Comparison of ENCODE assay signal across 15 mouse cellular contexts in genomic region chr14:28456372-28457076, GRCm38 (mm10). TPM values are rescaled to one million over a fixed set of nuclear protein-coding genes. Genes with fewer than 3 reads are reported as not detected.
DNase-seq lines count a peak whose midpoint lies in the region; ATAC-seq and TF ChIP-seq lines count a peak whose summit lies in the region.
"Had no signal": no experiment of that assay in that cellular context is flagged by ENCODE, and none has a peak within 500 bp of the region (broad histone marks: within the 10 kb centered on the region; RNA-seq: fewer than 3 reads in every experiment).

No protein-coding gene starts in this region.

- no peak overlapping the region for H3K4me3 ChIP-seq in lung, adult 2 months (replicated peaks; ENCODE audit: extremely low read depth, low read depth, low read length)
- no peak overlapping the region for H3K4me3 ChIP-seq in embryonic facial prominence, embryonic 15.5 days (replicated peaks)
- H3K4me3 ChIP-seq: hindbrain, embryonic 15.5 days; liver, embryonic 13.5 days had no signal

- no peak overlapping the region for H3K27ac ChIP-seq in embryonic facial prominence, embryonic 15.5 days (replicated peaks)
- H3K27ac ChIP-seq: hindbrain, embryonic 15.5 days; liver, embryonic 13.5 days had no signal

- H3K9me3 ChIP-seq in embryonic facial prominence, embryonic 15.5 days (replicated peaks): no peaks in the 10 kb centered on the region
- H3K9me3 ChIP-seq: hindbrain, embryonic 15.5 days; liver, embryonic 13.5 days had no signal

- H3K36me3 ChIP-seq in embryonic facial prominence, embryonic 15.5 days: no peaks in the 10 kb centered on the region
- H3K36me3 ChIP-seq: hindbrain, embryonic 15.5 days; liver, embryonic 13.5 days had no signal

- H3K27me3 ChIP-seq in embryonic facial prominence, embryonic 15.5 days: no peaks in the 10 kb centered on the region
- H3K27me3 ChIP-seq: liver, embryonic 13.5 days had no signal

- no peak for TF ChIP-seq POLR2A in lung, adult 2 months (IDR thresholded peaks at IDR 0.05; ENCODE audit: borderline replicate concordance, extremely low read depth, low read depth, low read length)

- H3K4me2 ChIP-seq in embryonic facial prominence, embryonic 15.5 days (replicated peaks): no peak overlapping the region
- H3K4me2 ChIP-seq: hindbrain, embryonic 15.5 days; liver, embryonic 13.5 days had no signal

- ATAC-seq in embryonic facial prominence, embryonic 15.5 days (ENCODE audit: insufficient number of reproducible peaks, low FRiP score, low TSS enrichment, low read depth): 0 out of 2 replicates have a peak, but pooled peaks have one; percentile 15
- ATAC-seq in granulocyte monocyte progenitor cell, adult 5-6 weeks (replicated peaks; ENCODE audit: poor library complexity, severe bottlenecking): no peak

- WGBS in lung, adult 2 months: 54% methylated on average over 7 of the region's 7 CpGs
- 47% methylated on average over 7 of the region's 7 CpGs for WGBS in embryonic facial prominence, embryonic 15.5 days

- no peak for TF ChIP-seq CTCF in lung, adult 2 months (IDR thresholded peaks at IDR 0.05; ENCODE audit: insufficient read depth, low read length)

- H3K4me1 ChIP-seq in lung, adult 2 months (ENCODE audit: control insufficient read depth, insufficient read depth, low read length): peaks cover 3% of the 10 kb centered on the region; the same call in 1 of the 2 replicates
- no peaks in the 10 kb centered on the region for H3K4me1 ChIP-seq in embryonic facial prominence, embryonic 15.5 days
- H3K4me1 ChIP-seq: hindbrain, embryonic 15.5 days; liver, embryonic 13.5 days had no signal

- H3K9ac ChIP-seq in embryonic facial prominence, embryonic 15.5 days: no peak overlapping the region
- H3K9ac ChIP-seq: hindbrain, embryonic 15.5 days; liver, embryonic 13.5 days had no signal

- DNase-seq in lung, adult 18-20 months: peak; percentile 66 to 73
- DNase-seq in lung, adult 2 months: no peak
- DNase-seq in adrenal gland, adult 2 months: peak; percentile 84
- DNase-seq in lung, postnatal 36 days: peak; percentile 75
- DNase-seq in cerebellum, adult 11-12 months: no peak
- no peak for DNase-seq in embryo, embryonic 9.5 days (ENCODE audit: extremely low spot score)
- DNase-seq: gastrocnemius, postnatal 14 days; liver, embryonic 13.5 days; midbrain, embryonic 14.5 days; thymus, postnatal 4 days had no signal

RNA-seq across cellular contexts. Expression of gene Wnt5a, which starts 48.0 kb away (rescaled TPM):
- polyA plus RNA-seq in lung, adult 2 months (2012; rRNA removed): 5.7 and 6.9 TPM in 2 replicates
- total RNA-seq in adrenal gland, adult 2 months (2021): 10 to 100 TPM; 35.0 to 51.3 TPM
- 79.8 and 92.9 TPM in 2 replicates for polyA plus RNA-seq in adrenal gland, adult 2 months (2012; rRNA removed)
- polyA plus RNA-seq in embryonic facial prominence, embryonic 15.5 days (2015; fragmentation: Nextera tagmentation; extraction: Ambion mirVana): 158 and 164 TPM in 2 replicates
- not detected in 2 replicates for total RNA-seq in granulocyte monocyte progenitor cell, adult 5-6 weeks (2014; fragmentation: Nextera tagmentation)
- not detected in 2 replicates for total RNA-seq in granulocyte monocyte progenitor cell, adult 5-6 weeks (2017)
- total RNA-seq: MEL; neutrophil, adult 5-6 weeks had no signal

Comparison
In these comparisons a context has a peak if more than half of its experiments do, and no peak if none do; other contexts are left out.
1. DNase-seq: peak in lung, adult 18-20 months (2 of 2), adrenal gland, adult 2 months (single experiment) and lung, postnatal 36 days (single experiment); none in lung, adult 2 months (single experiment), cerebellum, adult 11-12 months (single experiment) and embryo, embryonic 9.5 days (single experiment).
2. RNA of gene Wnt5a, which starts 48.0 kb away (polyA plus RNA-seq): 158 to 164 TPM in embryonic facial prominence, embryonic 15.5 days and 79.8 to 92.9 TPM in adrenal gland, adult 2 months; 5.7 to 6.9 TPM in lung, adult 2 months; every median in the first group is over 10 times any median in the second.